Mouse (Mus musculus): ENCODE data around the gene Ltbp1. TPM values are rescaled to one million over a fixed set of nuclear protein-coding genes. Genes with fewer than 3 reads are reported as not detected.

The Ltbp1 gene
- polyA plus RNA-seq, 1 experiment from 2014 or later, result 1.4 TPM

DNA sequence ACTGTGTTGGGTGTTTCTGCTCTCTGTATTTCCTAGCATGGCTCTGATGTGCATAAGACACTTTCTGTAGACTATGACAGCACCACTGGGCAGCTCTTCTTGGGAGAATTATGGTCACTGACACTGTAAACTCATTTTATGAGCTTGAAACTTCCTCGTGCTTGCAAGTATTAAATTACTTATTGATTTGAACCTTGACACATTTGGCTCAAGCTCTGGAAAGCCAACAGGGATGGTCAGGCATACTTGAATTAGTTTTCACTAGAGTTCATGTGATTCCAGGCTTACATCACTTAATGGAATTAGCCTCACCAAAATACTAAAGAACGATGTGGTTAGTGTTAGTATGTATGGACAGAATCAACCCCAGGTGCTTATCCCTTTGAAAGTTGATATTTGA, 76.0 kb downstream of the Ltbp1 start:
- 90% methylated on average over 2 of the region's 2 CpGs for WGBS
- no peak overlapping the region for H3K4me3 ChIP-seq
- no peaks in the 10 kb centered on the region for H3K9me3 ChIP-seq
- no peak overlapping the region for H3K27ac ChIP-seq
- no peak overlapping the region for H3K4me2 ChIP-seq
- H3K36me3 ChIP-seq (replicated peaks), result no peaks in the 10 kb centered on the region
- no peaks in the 10 kb centered on the region; the same call in 1 of the 2 replicates for H3K4me1 ChIP-seq
- no peaks in the 10 kb centered on the region for H3K27me3 ChIP-seq (replicated peaks)
- H3K9ac ChIP-seq, result no peak overlapping the region
- no peak for ATAC-seq (replicated peaks)

DNA sequence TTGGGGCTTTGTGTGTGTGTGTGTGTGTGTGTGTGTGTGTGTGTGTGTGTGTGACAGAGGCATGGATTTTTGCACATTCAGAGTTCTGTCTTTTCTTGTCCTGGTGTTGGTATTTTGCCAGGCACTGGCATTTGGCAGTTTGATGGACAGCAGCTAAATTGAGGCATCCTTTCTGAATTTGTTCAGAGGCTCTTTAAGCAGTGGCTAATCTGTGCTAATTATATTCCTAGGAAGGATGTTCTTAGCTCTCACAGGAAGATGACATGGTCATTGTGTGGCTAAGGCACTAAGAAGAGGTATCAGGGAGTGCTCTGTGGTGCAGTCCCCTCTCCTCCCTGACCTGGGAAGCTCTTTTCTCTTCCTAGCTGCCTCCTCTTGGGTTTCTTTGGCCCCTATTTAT, 77.1 kb downstream of the Ltbp1 start:
- no peaks in the 10 kb centered on the region for H3K27me3 ChIP-seq (replicated peaks)
- no peak overlapping the region for H3K27ac ChIP-seq
- H3K4me2 ChIP-seq, result no peak overlapping the region
- no peaks in the 10 kb centered on the region; the same call in 1 of the 2 replicates for H3K4me1 ChIP-seq
- H3K4me3 ChIP-seq, result no peak overlapping the region
- H3K9me3 ChIP-seq, result no peaks in the 10 kb centered on the region
- peak; percentile 62; the same call in 1 of the 2 replicates for ATAC-seq (replicated peaks)
- no peaks in the 10 kb centered on the region for H3K36me3 ChIP-seq (replicated peaks)
- no peak overlapping the region for H3K9ac ChIP-seq

DNA sequence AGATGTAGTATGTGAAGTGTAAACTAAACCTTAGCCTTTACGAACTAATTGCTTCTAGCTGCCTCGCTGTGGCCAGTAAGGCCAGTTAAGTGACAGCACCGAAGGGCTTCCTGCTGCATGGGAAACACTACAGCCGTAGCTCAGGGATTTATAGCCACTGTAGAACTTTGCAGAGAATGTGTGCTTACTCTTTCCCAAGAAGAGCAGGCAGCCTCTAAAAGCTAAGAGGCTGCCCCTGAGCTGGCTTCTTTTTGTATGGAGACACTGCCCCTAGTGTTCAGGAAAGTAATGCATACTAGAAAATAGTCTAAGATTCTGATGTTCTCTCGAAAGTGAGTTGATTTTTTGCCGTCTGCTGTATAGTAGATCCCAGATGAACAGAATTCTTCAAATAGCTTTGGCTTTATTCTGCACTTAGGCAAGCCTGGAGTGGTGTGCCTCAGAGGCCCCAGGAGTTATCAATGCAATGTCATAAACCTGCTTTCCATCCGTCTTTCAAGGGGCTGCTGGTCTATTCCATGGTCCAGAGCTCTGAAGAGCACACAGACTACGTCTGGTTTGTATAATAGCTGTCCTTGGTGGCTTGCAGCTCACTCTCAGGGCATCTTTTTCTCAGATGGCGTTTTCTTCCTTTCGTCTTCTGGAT, 82.1 kb downstream of the Ltbp1 start:
- Histone ChIP-seq H3K27ac (no peak overlapping the region), H3K4me2 (no peak overlapping the region), H3K9me3 (no peaks in the 10 kb centered on the region), H3K9ac (no peak overlapping the region), H3K27me3 (replicated peaks) (no peaks in the 10 kb centered on the region), H3K4me3 (no peak overlapping the region), H3K36me3 (replicated peaks) (no peaks in the 10 kb centered on the region), H3K4me1 (no peaks in the 10 kb centered on the region; the same call in 1 of the 2 replicates)
- 55% methylated on average over 10 of the region's 10 CpGs for WGBS
- peak; percentile 80 for ATAC-seq (replicated peaks)

DNA sequence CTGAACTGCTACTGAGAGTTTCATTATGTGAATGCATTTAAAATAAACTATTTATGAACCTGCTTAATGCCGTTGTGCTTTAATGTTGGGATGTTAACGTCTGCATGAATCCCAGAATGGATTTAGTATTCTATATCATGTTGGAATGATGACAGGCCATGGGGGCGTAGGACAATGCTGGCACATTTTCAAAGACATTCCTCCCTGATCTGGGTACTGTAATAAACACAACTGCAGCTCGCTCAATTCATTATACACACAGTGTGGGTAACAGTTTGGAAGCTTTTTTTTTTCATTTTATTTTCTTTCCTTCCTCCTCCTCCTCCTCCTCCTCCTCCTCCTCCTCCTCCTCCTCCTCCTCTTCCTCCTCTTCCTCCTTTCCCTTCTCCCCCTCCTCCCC, 82.9 kb downstream of the Ltbp1 start:
- Histone ChIP-seq H3K9me3 (no peaks in the 10 kb centered on the region), H3K4me3 (no peak overlapping the region), H3K27ac (no peak overlapping the region), H3K27me3 (replicated peaks) (no peaks in the 10 kb centered on the region), H3K4me2 (no peak overlapping the region), H3K36me3 (replicated peaks) (no peaks in the 10 kb centered on the region), H3K4me1 (no peaks in the 10 kb centered on the region), H3K9ac (no peak overlapping the region)
- ATAC-seq (replicated peaks), result no peak
- 74% methylated on average over 4 of the region's 4 CpGs for WGBS

DNA sequence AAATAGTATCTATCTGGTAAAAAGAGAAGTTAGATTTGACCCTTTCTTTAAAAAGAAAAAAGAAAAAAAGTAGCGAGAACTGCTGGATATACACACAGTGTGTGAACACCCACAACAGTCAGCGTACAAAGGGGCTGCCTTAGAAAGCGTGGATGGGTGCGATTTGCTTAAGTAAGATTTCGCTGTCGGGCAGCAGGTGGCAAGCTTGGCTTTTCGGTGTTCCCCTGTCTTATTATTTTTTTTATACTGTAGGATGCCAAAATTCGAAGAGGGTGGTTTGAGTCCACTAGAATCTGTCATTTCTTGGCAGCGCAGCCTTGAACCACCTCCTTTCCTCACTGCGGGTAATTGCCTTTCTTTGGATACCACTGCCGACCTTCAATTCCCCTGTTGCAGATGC, 83.4 kb downstream of the Ltbp1 start:
- no peaks in the 10 kb centered on the region for H3K4me1 ChIP-seq
- H3K9me3 ChIP-seq, result no peaks in the 10 kb centered on the region
- no peak overlapping the region for H3K9ac ChIP-seq
- no peaks in the 10 kb centered on the region for H3K27me3 ChIP-seq (replicated peaks)
- no peak overlapping the region for H3K4me3 ChIP-seq
- no peak overlapping the region for H3K27ac ChIP-seq
- ATAC-seq (replicated peaks), result no peak
- H3K4me2 ChIP-seq, result no peak overlapping the region
- H3K36me3 ChIP-seq (replicated peaks), result no peaks in the 10 kb centered on the region
- 72% methylated on average over 11 of the region's 11 CpGs for WGBS

DNA sequence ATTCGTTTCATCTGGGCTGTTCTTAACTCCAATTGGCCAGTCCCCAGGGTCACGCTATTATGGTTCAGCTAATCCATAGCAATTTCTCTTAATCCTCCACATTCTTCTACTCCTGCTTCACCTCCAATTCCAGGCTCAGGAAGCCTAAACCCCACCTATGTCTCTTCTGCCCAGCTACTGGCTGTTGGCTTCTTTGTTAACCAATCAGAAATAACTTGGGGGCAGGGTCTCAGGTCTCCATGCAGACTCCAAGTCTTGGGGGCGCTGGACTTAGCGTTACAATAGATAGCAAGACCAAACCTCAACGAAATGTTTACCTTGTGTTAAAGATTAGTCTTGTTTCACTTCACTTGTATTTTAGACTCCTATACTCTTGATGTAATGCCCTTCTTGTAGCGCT, 85.2 kb downstream of the Ltbp1 start:
- no peaks in the 10 kb centered on the region for H3K4me1 ChIP-seq
- H3K9me3 ChIP-seq, result no peaks in the 10 kb centered on the region
- H3K27ac ChIP-seq, result no peak overlapping the region
- no peak overlapping the region for H3K4me2 ChIP-seq
- H3K27me3 ChIP-seq (replicated peaks), result no peaks in the 10 kb centered on the region
- 83% methylated on average over 6 of the region's 6 CpGs for WGBS
- H3K4me3 ChIP-seq, result no peak overlapping the region
- no peak for ATAC-seq (replicated peaks)
- no peaks in the 10 kb centered on the region for H3K36me3 ChIP-seq (replicated peaks)
- no peak overlapping the region for H3K9ac ChIP-seq

DNA sequence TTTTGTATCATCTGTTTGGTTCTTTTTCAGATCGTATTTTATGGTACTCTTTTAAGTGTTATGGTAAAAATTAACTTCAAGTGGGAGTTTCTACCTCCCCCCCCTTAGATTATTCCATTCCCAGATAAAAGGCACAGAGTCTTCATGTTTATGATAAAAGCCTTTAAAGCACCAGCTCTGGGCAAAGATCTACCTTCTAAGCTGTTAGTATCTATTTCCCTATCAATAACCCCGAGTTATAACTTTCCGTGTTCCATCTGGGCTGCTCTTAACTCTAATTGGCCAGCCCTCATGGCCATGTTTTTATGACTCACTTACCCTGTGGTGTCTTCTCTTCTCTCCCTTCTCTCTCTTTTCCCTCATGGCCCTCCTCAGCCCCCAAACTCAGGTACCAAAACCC, 88.2 kb downstream of the Ltbp1 start:
- no peaks in the 10 kb centered on the region for H3K4me1 ChIP-seq
- no peaks in the 10 kb centered on the region for H3K9me3 ChIP-seq
- no peak for ATAC-seq (replicated peaks)
- 91% methylated on average over 3 of the region's 3 CpGs for WGBS
- H3K27ac ChIP-seq, result no peak overlapping the region
- H3K4me3 ChIP-seq, result no peak overlapping the region
- no peak overlapping the region for H3K9ac ChIP-seq
- no peaks in the 10 kb centered on the region for H3K27me3 ChIP-seq (replicated peaks)
- no peaks in the 10 kb centered on the region for H3K36me3 ChIP-seq (replicated peaks)
- H3K4me2 ChIP-seq, result no peak overlapping the region

DNA sequence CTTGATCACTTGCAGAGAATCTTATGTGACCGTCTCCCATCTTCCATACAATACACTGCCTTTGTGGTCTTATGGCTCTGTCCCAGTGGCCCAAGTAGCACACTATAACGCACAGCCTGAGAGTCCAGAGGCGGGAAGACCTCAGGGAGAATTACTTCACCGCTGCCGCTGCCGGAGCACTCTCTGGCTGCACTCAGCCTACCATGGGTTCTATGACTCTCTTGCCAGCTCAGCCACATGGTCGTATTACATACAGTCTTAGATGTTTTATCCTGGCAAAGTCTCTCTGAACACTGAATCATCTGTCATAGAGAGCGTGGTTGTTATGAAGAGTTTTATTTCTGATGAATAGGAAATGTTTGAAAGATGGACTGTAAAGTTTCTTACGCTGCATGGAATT, 89.2 kb downstream of the Ltbp1 start:
- Histone ChIP-seq H3K27ac (no peak overlapping the region), H3K36me3 (replicated peaks) (no peaks in the 10 kb centered on the region), H3K27me3 (replicated peaks) (no peaks in the 10 kb centered on the region), H3K9ac (no peak overlapping the region), H3K4me1 (no peaks in the 10 kb centered on the region), H3K9me3 (no peaks in the 10 kb centered on the region), H3K4me2 (no peak overlapping the region), H3K4me3 (no peak overlapping the region)
- WGBS, result 93% methylated on average over 9 of the region's 9 CpGs
- ATAC-seq (replicated peaks), result no peak

DNA sequence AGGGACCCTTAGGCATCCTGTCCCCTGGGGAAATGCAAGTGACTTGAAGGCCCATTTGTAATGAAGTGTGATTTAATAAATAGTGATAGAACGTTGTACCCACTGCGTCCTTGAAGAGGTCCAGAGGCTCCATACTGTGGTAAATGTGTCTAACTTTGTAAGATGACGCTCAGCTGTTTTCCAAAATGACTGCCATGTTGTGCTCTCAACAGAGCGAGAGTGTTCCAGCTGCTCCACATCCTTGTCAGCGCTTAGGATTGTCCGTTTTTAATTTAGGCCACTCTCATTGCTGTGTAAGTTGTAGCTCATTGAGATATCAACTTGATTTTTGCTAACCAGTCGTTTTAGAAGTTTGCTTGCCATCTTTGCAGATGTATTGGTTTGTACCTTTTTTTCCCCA, 91.4 kb downstream of the Ltbp1 start:
- Histone ChIP-seq H3K27ac (no peak overlapping the region), H3K27me3 (replicated peaks) (no peaks in the 10 kb centered on the region), H3K4me2 (no peak overlapping the region), H3K36me3 (replicated peaks) (no peaks in the 10 kb centered on the region), H3K4me3 (no peak overlapping the region), H3K9ac (no peak overlapping the region), H3K9me3 (no peaks in the 10 kb centered on the region), H3K4me1 (no peaks in the 10 kb centered on the region)
- WGBS, result 67% methylated on average over 7 of the region's 7 CpGs
- no peak for ATAC-seq (replicated peaks)

DNA sequence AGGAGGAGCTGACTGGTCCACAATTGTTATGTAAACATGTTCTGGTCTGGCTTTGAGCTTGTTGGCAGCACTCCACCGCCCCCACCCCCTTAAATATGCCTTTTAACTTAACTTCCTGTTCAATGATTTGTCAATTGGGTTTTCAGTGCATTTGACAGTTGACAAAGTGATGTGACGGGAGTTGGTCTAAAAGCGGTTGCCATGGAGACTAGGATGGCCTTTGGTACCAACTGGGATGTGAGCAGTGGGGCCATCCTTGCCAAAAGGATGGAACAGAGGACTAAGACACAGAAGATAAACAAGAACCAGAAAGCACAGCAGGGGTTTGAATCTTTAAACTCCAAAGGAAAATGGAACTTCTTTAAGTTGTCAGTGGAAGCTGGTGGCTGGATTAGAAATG, 92.0 kb downstream of the Ltbp1 start:
- Histone ChIP-seq H3K4me2 (no peak overlapping the region), H3K9ac (no peak overlapping the region), H3K4me1 (no peaks in the 10 kb centered on the region), H3K36me3 (replicated peaks) (no peaks in the 10 kb centered on the region), H3K9me3 (no peaks in the 10 kb centered on the region), H3K27me3 (replicated peaks) (no peaks in the 10 kb centered on the region), H3K4me3 (no peak overlapping the region), H3K27ac (no peak overlapping the region)
- 37% methylated on average over 3 of the region's 3 CpGs for WGBS
- no peak for ATAC-seq (replicated peaks)

DNA sequence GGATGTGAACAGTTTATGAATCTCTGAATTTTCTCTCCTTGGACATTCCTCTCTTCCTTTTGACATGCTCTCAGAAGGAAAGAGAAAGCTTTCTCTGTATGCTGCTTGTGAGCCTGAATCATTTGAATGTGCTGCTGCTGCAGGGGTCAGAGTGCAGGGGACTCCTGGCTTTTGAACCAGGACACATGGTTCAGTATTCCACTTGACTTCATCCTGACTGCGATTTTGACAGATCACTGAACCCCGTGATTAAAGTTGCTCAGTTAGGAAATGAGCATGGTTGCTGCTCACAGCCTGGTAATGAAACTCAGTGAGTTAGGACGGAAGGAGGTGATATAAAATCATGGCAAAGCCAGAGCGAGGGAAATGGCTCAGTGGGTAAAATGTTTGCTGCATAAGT, 95.8 kb downstream of the Ltbp1 start:
- ATAC-seq (replicated peaks), result no peak
- Histone ChIP-seq H3K27ac (no peak overlapping the region), H3K4me3 (no peak overlapping the region), H3K9me3 (no peaks in the 10 kb centered on the region), H3K27me3 (replicated peaks) (no peaks in the 10 kb centered on the region), H3K36me3 (replicated peaks) (no peaks in the 10 kb centered on the region), H3K4me2 (no peak overlapping the region), H3K4me1 (no peaks in the 10 kb centered on the region), H3K9ac (no peak overlapping the region)
- WGBS, result 56% methylated on average over 4 of the region's 4 CpGs

DNA sequence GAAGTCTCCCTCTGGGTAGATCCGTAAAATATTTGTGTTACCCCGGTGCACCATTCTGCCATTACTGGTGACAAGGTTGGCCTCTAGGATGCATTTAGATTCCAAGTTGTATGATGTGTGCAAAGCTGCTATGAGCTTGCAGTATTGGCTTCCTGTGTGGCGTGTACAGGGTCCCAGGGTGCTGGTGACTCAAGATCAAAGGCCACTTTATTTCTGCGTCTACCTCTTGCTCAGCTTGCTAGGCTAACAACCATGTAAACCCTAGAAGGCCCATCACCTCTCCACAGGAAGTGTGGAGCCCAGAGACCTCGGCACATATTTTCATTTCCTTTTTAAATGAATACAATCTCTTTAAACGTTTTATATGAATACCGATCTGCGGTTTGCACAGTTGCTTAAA, 96.6 kb downstream of the Ltbp1 start:
- H3K9ac ChIP-seq, result no peak overlapping the region
- no peaks in the 10 kb centered on the region for H3K27me3 ChIP-seq (replicated peaks)
- no peaks in the 10 kb centered on the region for H3K9me3 ChIP-seq
- no peak overlapping the region for H3K4me2 ChIP-seq
- H3K36me3 ChIP-seq (replicated peaks), result no peaks in the 10 kb centered on the region
- H3K4me1 ChIP-seq, result no peaks in the 10 kb centered on the region
- no peak for ATAC-seq (replicated peaks)
- no peak overlapping the region for H3K27ac ChIP-seq
- 89% methylated on average over 8 of the region's 8 CpGs for WGBS
- no peak overlapping the region for H3K4me3 ChIP-seq

DNA sequence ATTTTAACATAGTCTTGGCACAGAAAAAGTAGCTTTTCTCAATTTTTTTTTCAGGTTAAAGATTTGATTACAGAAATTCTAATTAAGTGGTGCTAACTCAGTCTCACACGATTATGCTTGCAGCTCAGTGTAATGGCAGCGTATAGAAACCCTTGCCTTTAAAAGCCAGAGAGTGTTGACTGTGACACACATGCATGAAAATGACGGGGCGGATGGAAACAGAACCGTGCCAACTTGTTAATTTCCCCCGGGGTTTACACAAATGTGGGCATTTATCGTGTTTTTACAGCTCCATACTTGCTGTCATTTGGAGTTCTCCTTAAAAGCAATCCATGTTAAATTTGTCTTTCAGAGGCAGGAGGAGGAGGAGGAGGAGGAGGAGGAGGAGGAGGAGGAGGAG, 102.0 kb downstream of the Ltbp1 start:
- no peak overlapping the region for H3K4me2 ChIP-seq

More for the DNA sequence above, 102.0 kb downstream of the Ltbp1 start:
- no peak overlapping the region for H3K4me3 ChIP-seq
- no peak overlapping the region for H3K27ac ChIP-seq
- WGBS, result 58% methylated on average over 7 of the region's 7 CpGs
- no peaks in the 10 kb centered on the region for H3K36me3 ChIP-seq (replicated peaks)
- no peak for ATAC-seq (replicated peaks)
- H3K9ac ChIP-seq, result no peak overlapping the region
- H3K27me3 ChIP-seq (replicated peaks), result no peaks in the 10 kb centered on the region
- no peaks in the 10 kb centered on the region for H3K4me1 ChIP-seq
- H3K9me3 ChIP-seq, result no peaks in the 10 kb centered on the region

All from midbrain, embryonic 15.5 days (tissue).